Mouse (Mus musculus): Measurements from ENCODE around the gene Itga3. TPM values are rescaled to one million over a fixed set of nuclear protein-coding genes. Genes with fewer than 3 reads are reported as not detected.

Itga3 gene
- polyA plus RNA-seq, 1 experiment from 2014 or later: 12.1 TPM

DNA sequence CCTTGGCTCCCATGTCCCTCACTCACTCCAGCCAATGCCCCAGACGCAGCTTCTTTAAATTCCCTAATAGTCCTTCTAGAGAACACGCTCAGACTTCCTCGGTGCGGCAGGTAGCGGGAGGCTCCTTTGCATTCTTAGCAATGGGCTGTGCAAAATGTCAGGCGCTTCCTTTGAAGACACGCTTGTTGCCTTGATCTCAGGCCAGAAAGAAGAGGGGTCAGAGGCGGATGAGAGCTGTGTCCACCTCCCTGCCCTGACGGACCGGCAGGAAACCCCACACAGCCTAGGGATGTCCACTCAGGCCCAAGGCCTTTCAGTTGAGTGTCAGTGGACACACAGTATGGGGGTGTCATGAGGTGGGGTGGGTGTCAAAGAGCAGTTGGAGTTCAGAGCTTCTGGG lies 19.0 kb upstream of the Itga3 start:
- H3K4me2 ChIP-seq: no peak overlapping the region
- no peak overlapping the region for H3K9ac ChIP-seq
- no peaks in the 10 kb centered on the region for H3K36me3 ChIP-seq
- H3K27ac ChIP-seq (ENCODE audit: poor library complexity, severe bottlenecking): no peak overlapping the region
- peaks cover 27% of the 10 kb centered on the region for H3K4me1 ChIP-seq (replicated peaks)
- H3K9me3 ChIP-seq (replicated peaks): peaks cover 4% of the 10 kb centered on the region; the same call in 1 of the 2 replicates
- ATAC-seq (ENCODE audit: insufficient number of reproducible peaks, low FRiP score): no peak
- H3K27me3 ChIP-seq (replicated peaks): peaks cover 4% of the 10 kb centered on the region; the same call in 1 of the 2 replicates
- H3K4me3 ChIP-seq: no peak overlapping the region
- WGBS: 79% methylated on average over 10 of the region's 10 CpGs

DNA sequence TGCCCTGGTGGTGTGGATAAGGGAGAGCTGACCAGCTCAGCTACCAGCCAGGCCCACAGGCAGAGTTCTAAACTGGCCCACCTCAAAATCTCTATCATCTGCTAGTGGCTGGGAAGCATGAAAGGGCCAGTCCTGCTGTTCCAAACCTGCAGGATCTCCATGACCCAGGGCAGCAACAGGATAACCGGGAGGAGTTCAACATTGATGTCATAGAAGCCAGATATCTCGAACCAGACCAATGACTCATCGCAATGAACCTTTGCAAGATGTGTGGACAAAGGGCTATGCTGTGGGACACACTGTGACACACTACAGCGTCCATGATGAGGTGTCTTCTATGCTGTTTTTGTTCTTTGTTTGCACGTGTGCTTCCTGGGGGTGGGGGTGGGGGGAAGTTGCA lies 16.5 kb upstream of the Itga3 start:
- no peak overlapping the region for H3K27ac ChIP-seq (ENCODE audit: poor library complexity, severe bottlenecking)
- no peak overlapping the region for H3K4me2 ChIP-seq
- H3K4me1 ChIP-seq (replicated peaks): peaks cover 36% of the 10 kb centered on the region
- H3K4me3 ChIP-seq: no peak overlapping the region
- H3K27me3 ChIP-seq (replicated peaks): no peaks in the 10 kb centered on the region
- ATAC-seq (ENCODE audit: insufficient number of reproducible peaks, low FRiP score): no peak
- 45% methylated on average over 5 of the region's 5 CpGs for WGBS
- no peak overlapping the region for H3K9ac ChIP-seq
- H3K9me3 ChIP-seq (replicated peaks): peaks cover 4% of the 10 kb centered on the region; the same call in 1 of the 2 replicates
- H3K36me3 ChIP-seq: no peaks in the 10 kb centered on the region

DNA sequence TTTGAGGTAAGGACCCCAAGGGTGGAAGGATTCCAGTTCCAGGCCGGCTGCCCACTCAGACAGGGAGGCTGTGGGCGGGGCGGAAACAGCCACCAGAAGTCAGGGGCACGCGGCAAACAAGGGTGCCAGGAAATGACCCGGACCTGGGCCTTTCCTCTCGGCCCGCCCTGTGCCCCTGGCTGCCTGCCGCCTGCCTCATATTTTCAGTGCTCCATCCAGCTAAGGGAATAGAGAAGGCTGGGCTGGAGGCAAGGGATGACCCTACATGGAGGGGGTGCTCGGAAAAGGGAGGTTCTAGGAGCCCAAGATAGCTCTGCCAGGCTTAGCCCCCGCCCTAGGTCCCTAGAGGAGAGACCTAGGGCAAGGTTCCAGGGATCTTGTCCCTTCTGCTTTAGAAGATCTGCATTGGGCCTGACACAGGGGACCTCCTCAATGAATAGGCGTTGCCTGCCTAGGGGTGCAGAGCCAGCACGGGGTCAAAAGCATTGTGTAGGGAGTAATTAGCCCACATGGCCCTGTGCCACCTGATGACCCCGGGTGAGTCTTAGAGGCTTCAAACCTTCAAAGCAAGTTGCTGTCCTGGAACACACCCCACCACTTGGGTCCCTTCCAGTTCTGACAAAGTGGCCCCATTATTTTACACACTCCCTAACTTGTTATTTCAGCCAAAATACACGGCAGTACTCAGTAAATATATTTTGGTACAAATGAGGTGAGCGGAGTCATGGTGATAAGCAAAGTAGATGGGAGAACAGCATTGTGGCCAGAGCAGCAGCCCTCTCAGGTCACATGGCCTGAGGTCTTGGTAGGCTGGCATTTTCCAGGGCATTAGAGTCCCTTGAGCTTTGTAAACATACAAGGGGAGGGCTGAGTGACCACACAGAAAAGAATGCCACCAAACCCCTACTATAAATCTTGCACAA lies 12.5 kb upstream of the Itga3 start:
- ATAC-seq (ENCODE audit: insufficient number of reproducible peaks, low FRiP score): 0 out of 2 replicates have a peak, but pooled peaks have one; percentile 16
- H3K4me1 ChIP-seq (replicated peaks): peaks cover 45% of the 10 kb centered on the region

DNA sequence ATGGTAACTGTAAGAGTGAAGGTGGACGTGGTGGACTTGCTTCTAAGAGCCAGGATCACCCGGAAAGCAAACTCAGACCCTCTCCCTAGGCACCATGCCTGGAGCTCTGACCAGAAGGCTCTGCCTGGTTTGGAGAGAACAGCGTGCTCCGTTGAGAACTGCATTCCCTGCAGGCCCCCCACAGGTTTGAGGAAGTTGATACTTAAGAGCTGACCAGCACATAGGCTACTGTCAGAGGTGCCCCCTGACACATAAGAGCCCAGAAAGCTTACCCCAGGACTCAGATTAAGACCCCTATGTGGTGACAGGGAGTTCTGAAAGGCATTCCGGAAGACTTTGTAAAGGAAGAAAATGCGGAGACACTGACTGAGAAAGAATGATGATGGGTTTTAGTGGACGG lies 11.7 kb upstream of the Itga3 start:
- no peaks in the 10 kb centered on the region for H3K9me3 ChIP-seq (replicated peaks)
- H3K4me2 ChIP-seq: no peak overlapping the region
- H3K27me3 ChIP-seq (replicated peaks): no peaks in the 10 kb centered on the region
- no peak overlapping the region for H3K9ac ChIP-seq
- no peak overlapping the region for H3K4me3 ChIP-seq
- no peak overlapping the region for H3K27ac ChIP-seq (ENCODE audit: poor library complexity, severe bottlenecking)
- ATAC-seq (ENCODE audit: insufficient number of reproducible peaks, low FRiP score): no peak
- H3K4me1 ChIP-seq (replicated peaks): peaks cover 46% of the 10 kb centered on the region
- WGBS: 43% methylated on average over 7 of the region's 7 CpGs
- H3K36me3 ChIP-seq: no peaks in the 10 kb centered on the region

More for the DNA sequence above, 12.5 kb upstream of the Itga3 start:
- WGBS: 63% methylated on average over 16 of the region's 16 CpGs
- no peak overlapping the region; the same call in 1 of the 2 replicates for H3K4me2 ChIP-seq
- H3K4me3 ChIP-seq: no peak overlapping the region
- H3K36me3 ChIP-seq: no peaks in the 10 kb centered on the region
- no peaks in the 10 kb centered on the region for H3K9me3 ChIP-seq (replicated peaks)
- no peaks in the 10 kb centered on the region for H3K27me3 ChIP-seq (replicated peaks)
- H3K9ac ChIP-seq: no peak overlapping the region
- H3K27ac ChIP-seq (ENCODE audit: poor library complexity, severe bottlenecking): no peak overlapping the region

DNA sequence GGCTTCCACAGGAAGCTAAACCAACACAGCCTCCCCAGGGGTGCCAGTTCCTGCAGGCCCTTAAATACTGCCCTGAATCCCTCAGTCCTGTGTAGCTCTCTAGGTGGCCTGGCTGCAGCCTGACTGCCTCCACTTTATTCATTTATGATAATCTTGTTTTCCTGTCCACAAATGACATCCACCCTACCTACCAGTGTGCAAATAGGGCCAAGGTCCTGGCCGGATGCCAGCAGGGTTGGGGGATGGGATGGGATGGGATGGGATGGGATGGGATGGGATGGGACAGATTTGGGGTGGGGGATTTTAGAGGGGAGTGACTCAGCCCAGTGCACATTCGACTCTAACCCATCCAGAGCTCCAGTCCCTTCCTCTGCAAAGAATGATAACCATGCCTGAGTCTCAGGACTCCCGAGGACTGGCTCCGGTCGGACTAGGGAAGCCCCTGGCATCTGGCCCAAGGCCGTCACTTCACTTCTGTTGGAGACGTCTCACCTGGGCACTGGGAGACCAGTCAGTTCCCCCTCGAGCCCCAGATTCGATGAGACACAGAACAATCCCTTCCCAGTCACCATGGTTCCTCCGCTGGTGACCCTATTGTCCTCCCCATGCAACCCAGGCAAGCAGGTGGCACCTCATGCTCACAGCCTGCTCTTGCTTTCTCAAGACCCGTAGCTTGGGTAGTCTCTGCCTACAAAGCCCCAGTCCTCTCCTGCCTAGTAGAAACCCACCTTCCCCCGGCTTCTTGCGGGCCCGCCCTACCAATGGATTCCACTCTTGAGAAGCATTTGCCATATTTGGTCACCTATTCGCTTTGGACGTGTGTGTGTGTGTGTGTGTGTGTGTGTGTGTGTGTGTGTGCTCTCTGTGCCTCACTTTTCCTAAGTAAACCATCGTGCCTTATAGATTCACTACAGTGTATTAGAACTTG lies 11.0 kb upstream of the Itga3 start:
- Histone ChIP-seq H3K4me1 (replicated peaks) (peaks cover 40% of the 10 kb centered on the region), H3K4me2 (0 out of 2 replicates have a peak overlapping the region, but pooled peaks have one; percentile 15), H3K36me3 (no peaks in the 10 kb centered on the region), H3K9me3 (replicated peaks) (no peaks in the 10 kb centered on the region), H3K4me3 (no peak overlapping the region), H3K27ac (ENCODE audit: poor library complexity, severe bottlenecking) (no peak overlapping the region), H3K9ac (no peak overlapping the region), H3K27me3 (replicated peaks) (no peaks in the 10 kb centered on the region)
- ATAC-seq (ENCODE audit: insufficient number of reproducible peaks, low FRiP score): no peak
- 38% methylated on average over 17 of the region's 17 CpGs for WGBS

DNA sequence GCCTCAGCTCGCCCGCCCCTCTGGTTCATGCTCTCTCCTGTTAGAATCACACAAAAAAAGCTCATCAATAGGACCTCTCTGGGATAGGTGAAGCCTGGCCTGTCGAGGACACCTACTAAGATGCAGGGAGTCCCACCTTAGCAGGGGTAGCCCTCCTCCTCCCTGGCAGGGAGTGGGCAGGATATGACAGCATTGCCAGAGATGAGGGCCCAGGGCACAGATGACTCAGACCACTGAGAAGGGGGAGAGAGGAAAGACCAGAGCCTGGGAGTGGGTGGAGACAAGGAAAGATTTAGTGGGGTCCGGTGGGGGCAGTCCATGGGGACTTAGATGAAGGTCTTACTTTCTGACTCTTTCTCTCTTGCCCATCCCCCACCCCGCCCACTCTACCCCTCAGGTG lies 9.6 kb upstream of the Itga3 start:
- H3K9me3 ChIP-seq (replicated peaks): no peaks in the 10 kb centered on the region
- H3K27me3 ChIP-seq (replicated peaks): no peaks in the 10 kb centered on the region
- no peak overlapping the region for H3K27ac ChIP-seq (ENCODE audit: poor library complexity, severe bottlenecking)
- 40% methylated on average over 5 of the region's 5 CpGs for WGBS
- H3K4me3 ChIP-seq: no peak overlapping the region
- ATAC-seq (ENCODE audit: insufficient number of reproducible peaks, low FRiP score): 0 out of 2 replicates have a peak, but pooled peaks have one; percentile 25
- no peaks in the 10 kb centered on the region for H3K36me3 ChIP-seq
- no peak overlapping the region for H3K9ac ChIP-seq
- peaks cover 40% of the 10 kb centered on the region for H3K4me1 ChIP-seq (replicated peaks)
- no peak overlapping the region for H3K4me2 ChIP-seq

DNA sequence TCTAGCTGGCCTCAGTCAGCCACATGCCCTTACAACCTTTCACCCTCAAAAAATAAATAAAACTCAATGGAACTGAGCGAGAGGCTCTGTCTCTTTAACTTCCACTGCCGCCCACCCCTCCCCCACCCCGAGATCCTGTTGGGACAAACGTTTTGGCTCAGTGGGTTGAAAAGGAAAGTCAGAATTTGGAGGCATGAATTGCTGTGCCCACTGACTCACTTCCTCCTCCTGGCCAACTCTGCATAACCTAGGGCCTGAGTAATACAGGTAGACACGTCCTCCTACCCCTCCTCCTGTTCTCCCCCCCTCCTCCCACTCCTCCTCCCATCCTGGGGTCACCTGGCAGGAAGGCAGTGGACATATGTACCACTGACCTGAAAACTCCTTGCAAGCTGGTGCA lies 9.1 kb upstream of the Itga3 start:
- Histone ChIP-seq H3K4me1 (replicated peaks) (peaks cover 40% of the 10 kb centered on the region), H3K36me3 (no peaks in the 10 kb centered on the region), H3K9ac (no peak overlapping the region), H3K27ac (ENCODE audit: poor library complexity, severe bottlenecking) (no peak overlapping the region), H3K4me2 (0 out of 2 replicates have a peak overlapping the region, but pooled peaks have one; percentile 5), H3K4me3 (no peak overlapping the region), H3K9me3 (replicated peaks) (no peaks in the 10 kb centered on the region), H3K27me3 (replicated peaks) (no peaks in the 10 kb centered on the region)
- ATAC-seq (ENCODE audit: insufficient number of reproducible peaks, low FRiP score): no peak
- 18% methylated on average over 5 of the region's 5 CpGs for WGBS

DNA sequence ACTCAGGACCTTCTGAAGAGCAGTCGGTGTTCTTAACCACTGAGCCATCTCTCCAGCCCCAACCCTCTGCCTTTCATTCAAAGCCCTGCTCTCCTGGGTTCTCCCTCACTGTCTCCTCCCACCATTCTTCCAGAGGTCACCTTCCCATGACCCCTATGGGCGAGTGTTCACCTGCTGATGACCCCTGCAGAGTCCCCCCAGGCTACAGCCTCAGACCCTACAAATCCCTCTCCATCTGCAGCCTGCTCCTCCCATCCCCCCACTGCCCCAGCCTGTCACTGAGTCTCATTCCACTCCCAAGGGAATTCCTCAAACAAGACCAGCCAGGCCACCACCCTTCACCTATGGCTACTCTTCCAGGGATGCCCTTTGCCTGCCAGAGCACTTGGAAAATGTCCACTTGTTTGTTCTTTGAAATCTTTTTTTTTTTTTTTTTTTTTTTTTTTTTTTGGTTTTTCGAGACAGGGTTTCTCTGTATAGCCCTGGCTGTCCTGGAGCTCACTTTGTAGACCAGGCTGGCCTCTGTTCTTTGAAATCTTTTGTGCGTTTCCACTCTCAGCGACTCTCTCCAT lies 8.3 kb upstream of the Itga3 start:
- H3K4me1 ChIP-seq (replicated peaks): peaks cover 48% of the 10 kb centered on the region
- ATAC-seq (ENCODE audit: insufficient number of reproducible peaks, low FRiP score): no peak
- 40% methylated on average over 5 of the region's 5 CpGs for WGBS

DNA sequence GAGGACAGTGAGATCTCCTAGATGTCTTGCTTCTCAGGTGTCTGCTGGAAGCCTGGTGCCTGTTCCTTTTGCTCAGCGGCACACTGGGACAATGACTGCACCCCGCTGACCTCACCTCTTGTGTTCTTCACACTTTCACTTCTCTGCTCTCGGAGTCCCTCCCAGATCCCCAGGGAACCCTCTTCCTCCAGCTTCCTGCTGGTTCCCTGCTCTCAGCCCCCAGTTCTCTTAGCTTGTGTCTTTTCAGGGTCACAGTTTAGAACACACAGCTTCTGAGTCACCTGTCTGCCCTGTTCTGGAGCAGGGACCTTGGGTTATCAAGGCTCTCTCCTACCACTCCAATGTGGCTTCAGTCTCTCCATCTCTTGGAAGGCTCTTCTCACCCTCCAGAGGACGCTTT lies 7.6 kb upstream of the Itga3 start:
- Histone ChIP-seq H3K36me3 (no peaks in the 10 kb centered on the region), H3K4me1 (replicated peaks) (peaks cover 54% of the 10 kb centered on the region), H3K9me3 (replicated peaks) (no peaks in the 10 kb centered on the region), H3K27me3 (replicated peaks) (no peaks in the 10 kb centered on the region), H3K4me3 (no peak overlapping the region), H3K4me2 (no peak overlapping the region), H3K9ac (no peak overlapping the region), H3K27ac (ENCODE audit: poor library complexity, severe bottlenecking) (no peak overlapping the region)
- 41% methylated on average over 4 of the region's 4 CpGs for WGBS
- ATAC-seq (ENCODE audit: insufficient number of reproducible peaks, low FRiP score): no peak

More for the DNA sequence above, 8.3 kb upstream of the Itga3 start:
- Histone ChIP-seq H3K9me3 (replicated peaks) (no peaks in the 10 kb centered on the region), H3K4me2 (no peak overlapping the region), H3K36me3 (no peaks in the 10 kb centered on the region), H3K9ac (no peak overlapping the region), H3K27ac (ENCODE audit: poor library complexity, severe bottlenecking) (no peak overlapping the region), H3K27me3 (replicated peaks) (no peaks in the 10 kb centered on the region), H3K4me3 (no peak overlapping the region)

DNA sequence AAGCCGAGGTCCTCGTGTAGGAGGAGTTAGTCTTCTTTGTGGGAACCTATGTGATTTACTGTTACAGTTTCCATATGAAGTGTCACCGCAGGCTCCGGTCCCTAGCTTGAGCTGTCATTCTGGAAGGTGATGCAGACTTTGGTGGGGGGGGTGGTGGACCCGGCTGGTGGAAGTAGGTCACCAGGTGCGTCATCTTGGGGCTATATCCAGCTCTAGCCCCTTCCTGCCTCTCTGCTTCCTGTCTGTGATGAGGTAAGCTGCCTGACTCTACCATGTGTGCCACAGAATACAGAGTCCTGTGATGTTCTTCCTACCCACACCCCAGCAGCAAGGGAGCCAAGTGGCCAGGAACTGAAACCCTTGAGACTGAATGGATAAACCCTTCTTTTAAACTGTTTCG lies 6.3 kb upstream of the Itga3 start:
- Histone ChIP-seq H3K4me3 (no peak overlapping the region), H3K4me1 (replicated peaks) (peaks cover 54% of the 10 kb centered on the region), H3K4me2 (no peak overlapping the region), H3K9me3 (replicated peaks) (no peaks in the 10 kb centered on the region), H3K9ac (no peak overlapping the region), H3K36me3 (no peaks in the 10 kb centered on the region), H3K27ac (ENCODE audit: poor library complexity, severe bottlenecking) (no peak overlapping the region), H3K27me3 (replicated peaks) (no peaks in the 10 kb centered on the region)
- WGBS: 81% methylated on average over 7 of the region's 7 CpGs
- no peak for ATAC-seq (ENCODE audit: insufficient number of reproducible peaks, low FRiP score)

DNA sequence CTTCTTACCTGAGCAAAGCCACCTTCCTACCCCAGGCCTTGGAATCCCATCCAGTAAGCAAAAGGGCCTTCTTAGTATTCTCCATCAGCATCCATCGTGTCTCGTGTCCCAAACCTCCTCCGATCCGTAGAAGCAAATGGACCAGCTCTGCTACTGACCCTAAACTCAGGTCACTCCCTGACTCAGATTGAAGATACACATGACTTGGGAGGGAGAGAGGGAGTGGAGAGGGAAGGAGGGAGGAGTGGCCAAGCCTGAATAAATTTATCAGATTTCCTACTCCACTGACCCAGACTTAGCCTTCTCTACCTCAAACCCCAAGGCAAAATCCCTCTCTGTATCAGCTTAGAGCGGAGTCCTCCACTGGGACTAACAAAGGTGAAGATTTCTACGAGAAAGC lies 4.2 kb upstream of the Itga3 start:
- no peak overlapping the region for H3K9ac ChIP-seq
- no peaks in the 10 kb centered on the region for H3K36me3 ChIP-seq
- peaks cover 10% of the 10 kb centered on the region for H3K27me3 ChIP-seq (replicated peaks)
- H3K27ac ChIP-seq (ENCODE audit: poor library complexity, severe bottlenecking): no peak overlapping the region
- H3K4me2 ChIP-seq: no peak overlapping the region
- WGBS: 81% methylated on average over 6 of the region's 6 CpGs
- H3K9me3 ChIP-seq (replicated peaks): no peaks in the 10 kb centered on the region
- H3K4me3 ChIP-seq: no peak overlapping the region
- H3K4me1 ChIP-seq (replicated peaks): peaks cover 45% of the 10 kb centered on the region
- no peak for ATAC-seq (ENCODE audit: insufficient number of reproducible peaks, low FRiP score)

Data from heart, embryonic 12.5 days (tissue).